Mouse (Mus musculus) heart, embryonic 13.5 days (tissue): ENCODE measurements at regions not wholly inside any gene's neighbourhood (a gene's known extent, or its start where the extent isn't known, plus 50 kb on each side); places are given as distances from the start of the nearest gene placed in this dataset.

Source experiments
- ATAC-seq: fragments of 200-750 bp; cut with Nextera tagmentation; 2 replicates; pipeline ENCODE4 v1.8.0; 2017; ENCODE audit warnings: moderate TSS enrichment; ENCODE audit not compliant: insufficient number of reproducible peaks, low FRiP score, low TSS enrichment; ENCODE audit errors: extremely low read depth
- H3K27ac ChIP-seq: fragments of 300-500 bp; sonication (generic); replicated peaks from 2 replicates; pipeline ENCODE4 v1.5.1; 2015; ENCODE audit warnings: moderate library complexity, mild to moderate bottlenecking, inconsistent platforms
- H3K27me3 ChIP-seq: fragments of 300-500 bp; sonication (generic); replicated peaks from 2 replicates; pipeline ENCODE4 v1.6.1; 2015; ENCODE audit warnings: mild to moderate bottlenecking, inconsistent platforms
- H3K36me3 ChIP-seq: fragments of 300-500 bp; sonication (generic); 2 replicates; pipeline ENCODE4 v1.6.1; 2015; ENCODE audit warnings: mild to moderate bottlenecking, inconsistent platforms
- H3K4me1 ChIP-seq: fragments of 300-500 bp; sonication (generic); 2 replicates; pipeline ENCODE4 v1.6.1; 2015; ENCODE audit warnings: inconsistent platforms
- H3K4me2 ChIP-seq: fragments of 300-500 bp; sonication (generic); 2 replicates; pipeline ENCODE4 v1.6.1; 2015; ENCODE audit warnings: inconsistent platforms, mild to moderate bottlenecking, moderate library complexity
- H3K4me3 ChIP-seq: fragments of 300-500 bp; sonication (generic); 2 replicates; pipeline ENCODE4 v1.5.1; 2015; ENCODE audit warnings: moderate library complexity, mild to moderate bottlenecking, inconsistent platforms
- H3K9ac ChIP-seq: fragments of 300-500 bp; sonication (generic); 2 replicates; pipeline ENCODE4 v1.6.1; 2015; ENCODE audit warnings: inconsistent platforms, mild to moderate bottlenecking, moderate library complexity
- H3K9me3 ChIP-seq: fragments of 300-500 bp; sonication (generic); 2 replicates; pipeline ENCODE4 v1.6.1; 2016; ENCODE audit warnings: inconsistent platforms
- WGBS: fragments of 180-500 bp; shearing (Covaris S2); methylation state at CpG from one replicate; pipeline ENCODE4 v1.1.7; 2015; ENCODE audit warnings: mixed read lengths; 5-methylcytosine and 5-hydroxymethylcytosine counted together

- whole genome bisulfite sequencing, result 28% methylated on average over 5 of the region's 5 CpGs
- Histone ChIP-seq H3K4me3 (no peak overlapping the region), H3K9me3 (no peaks in the 10 kb centered on the region), H3K27me3 (no peaks in the 10 kb centered on the region), H3K4me2 (no peak overlapping the region), H3K36me3 (no peaks in the 10 kb centered on the region), H3K9ac (no peak overlapping the region), H3K4me1 (peaks cover 38% of the 10 kb centered on the region), H3K27ac (no peak overlapping the region)
- ATAC-seq, result no peak
These were observed 279.1 kb upstream of the Spred2 start for GRCm38 (mm10) chr11:19645106-19645505.

GRCm38 (mm10) chr11:19651522-19651921, 272.7 kb upstream of the Spred2 start:
- Histone ChIP-seq H3K9me3 (no peaks in the 10 kb centered on the region), H3K27ac (peak overlapping the region; percentile 44; the same call in 1 of the 2 replicates), H3K36me3 (no peaks in the 10 kb centered on the region), H3K9ac (no peak overlapping the region), H3K4me1 (peaks cover 31% of the 10 kb centered on the region), H3K4me3 (no peak overlapping the region), H3K27me3 (no peaks in the 10 kb centered on the region), H3K4me2 (no peak overlapping the region)
- peak; percentile 34; the same call in 1 of the 2 replicates for ATAC-seq
- WGBS, result 12% methylated on average over 6 of the region's 6 CpGs

GRCm38 (mm10) chr11:19651929-19652328, 272.2 kb upstream of the Spred2 start:
- Histone ChIP-seq H3K36me3 (no peaks in the 10 kb centered on the region), H3K27ac (peak overlapping the region; percentile 44), H3K4me3 (no peak overlapping the region), H3K4me2 (no peak overlapping the region; the same call in 1 of the 2 replicates), H3K27me3 (no peaks in the 10 kb centered on the region), H3K9ac (no peak overlapping the region), H3K9me3 (no peaks in the 10 kb centered on the region), H3K4me1 (peaks cover 31% of the 10 kb centered on the region)
- no peak for ATAC-seq
- 25% methylated on average over 7 of the region's 7 CpGs for WGBS

GRCm38 (mm10) chr11:19659511-19659910, 264.7 kb upstream of the Spred2 start:
- 18% methylated on average over 4 of the region's 4 CpGs for WGBS
- H3K27ac ChIP-seq, result peak overlapping the region; percentile 65

GRCm38 (mm10) chr11:19666732-19667131, 257.4 kb upstream of the Spred2 start:
- Histone ChIP-seq H3K27me3 (no peaks in the 10 kb centered on the region; the same call in 1 of the 2 replicates), H3K9me3 (no peaks in the 10 kb centered on the region), H3K4me3 (no peak overlapping the region), H3K4me2 (no peak overlapping the region), H3K27ac (no peak overlapping the region), H3K9ac (no peak overlapping the region), H3K4me1 (peaks cover 9% of the 10 kb centered on the region; the same call in 1 of the 2 replicates), H3K36me3 (no peaks in the 10 kb centered on the region)
- ATAC-seq, result no peak
- 82% methylated on average over 4 of the region's 4 CpGs for WGBS

More at GRCm38 (mm10) chr11:19659511-19659910, 264.7 kb upstream of the Spred2 start:
- no peak for ATAC-seq
- peak overlapping the region; percentile 42 for H3K4me2 ChIP-seq
- no peak overlapping the region for H3K4me3 ChIP-seq
- no peaks in the 10 kb centered on the region for H3K9me3 ChIP-seq
- no peak overlapping the region for H3K9ac ChIP-seq
- no peaks in the 10 kb centered on the region for H3K27me3 ChIP-seq
- H3K4me1 ChIP-seq, result peaks cover 15% of the 10 kb centered on the region
- no peaks in the 10 kb centered on the region for H3K36me3 ChIP-seq

- Histone ChIP-seq H3K9ac (no peak overlapping the region), H3K4me2 (no peak overlapping the region; the same call in 1 of the 2 replicates), H3K36me3 (no peaks in the 10 kb centered on the region), H3K4me1 (peaks cover 9% of the 10 kb centered on the region; the same call in 1 of the 2 replicates), H3K27ac (no peak overlapping the region), H3K9me3 (no peaks in the 10 kb centered on the region), H3K4me3 (no peak overlapping the region), H3K27me3 (no peaks in the 10 kb centered on the region; the same call in 1 of the 2 replicates)
- 42% methylated on average over 13 of the region's 13 CpGs for WGBS
- ATAC-seq, result no peak
These were observed 253.2 kb upstream of the Spred2 start for GRCm38 (mm10) chr11:19670853-19671530.

GRCm38 (mm10) chr11:19673012-19673411, 251.2 kb upstream of the Spred2 start:
- Histone ChIP-seq H3K4me1 (peaks cover 9% of the 10 kb centered on the region; the same call in 1 of the 2 replicates), H3K4me3 (no peak overlapping the region), H3K9ac (no peak overlapping the region), H3K36me3 (no peaks in the 10 kb centered on the region), H3K4me2 (no peak overlapping the region), H3K27me3 (no peaks in the 10 kb centered on the region), H3K27ac (no peak overlapping the region), H3K9me3 (no peaks in the 10 kb centered on the region)
- ATAC-seq, result no peak
- 64% methylated on average over 1 of the region's 1 CpGs for WGBS

GRCm38 (mm10) chr11:19676514-19676913, 247.7 kb upstream of the Spred2 start:
- Histone ChIP-seq H3K9ac (no peak overlapping the region), H3K9me3 (no peaks in the 10 kb centered on the region), H3K4me1 (no peaks in the 10 kb centered on the region), H3K36me3 (no peaks in the 10 kb centered on the region), H3K4me2 (no peak overlapping the region), H3K27me3 (no peaks in the 10 kb centered on the region), H3K27ac (no peak overlapping the region), H3K4me3 (no peak overlapping the region)
- no peak for ATAC-seq
- WGBS, result 91% methylated on average over 1 of the region's 1 CpGs

DNA sequence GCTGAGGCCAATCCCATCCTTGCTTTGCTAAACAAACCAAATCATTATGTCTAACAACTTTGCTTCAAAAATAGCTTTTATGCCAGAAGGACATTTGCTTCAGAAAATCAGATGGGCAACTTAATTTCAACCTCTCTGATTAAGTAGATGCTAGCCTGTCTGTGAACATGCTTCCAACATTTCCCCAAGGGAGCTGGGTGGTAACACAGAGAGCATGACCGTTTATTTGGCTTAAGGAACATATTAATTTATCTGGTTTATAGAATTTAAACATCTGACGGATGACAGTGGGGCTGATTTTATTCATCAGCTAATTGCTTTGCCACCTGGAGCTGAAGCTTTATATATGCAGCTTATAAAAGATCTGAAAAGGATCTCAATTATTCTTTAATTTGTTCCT, 245.1 kb upstream of the Spred2 start:
- Histone ChIP-seq H3K36me3 (no peaks in the 10 kb centered on the region), H3K4me1 (no peaks in the 10 kb centered on the region), H3K27ac (no peak overlapping the region), H3K4me3 (no peak overlapping the region), H3K9ac (no peak overlapping the region), H3K27me3 (no peaks in the 10 kb centered on the region), H3K4me2 (no peak overlapping the region), H3K9me3 (peaks cover under 1% of the 10 kb centered on the region; the same call in 1 of the 2 replicates)
- 66% methylated on average over 2 of the region's 2 CpGs for WGBS
- ATAC-seq, result no peak

DNA sequence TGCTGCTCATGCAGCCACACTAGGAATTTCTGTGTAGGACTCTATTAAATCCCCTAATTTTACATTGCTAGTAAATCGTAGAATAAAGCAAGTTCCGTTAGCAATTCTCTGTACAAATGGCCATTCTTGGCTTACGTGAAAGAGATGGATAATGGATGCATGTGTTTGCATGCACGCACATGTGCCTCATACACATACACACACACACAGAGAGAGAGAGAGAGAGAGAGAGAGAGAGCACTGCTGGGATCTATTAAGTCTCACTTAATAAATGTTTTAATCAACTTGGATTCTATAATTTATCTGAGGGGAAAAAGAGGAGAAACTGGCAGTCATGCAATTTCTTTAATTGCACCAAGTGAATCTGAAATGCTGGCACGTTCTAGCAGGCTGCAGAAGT, 244.5 kb upstream of the Spred2 start:
- H3K36me3 ChIP-seq, result no peaks in the 10 kb centered on the region
- no peak for ATAC-seq
- no peaks in the 10 kb centered on the region for H3K27me3 ChIP-seq
- H3K4me1 ChIP-seq, result no peaks in the 10 kb centered on the region
- 72% methylated on average over 5 of the region's 5 CpGs for WGBS
- H3K4me2 ChIP-seq, result no peak overlapping the region
- no peak overlapping the region for H3K27ac ChIP-seq
- H3K9me3 ChIP-seq, result peaks cover 7% of the 10 kb centered on the region; the same call in 1 of the 2 replicates
- no peak overlapping the region for H3K9ac ChIP-seq
- no peak overlapping the region for H3K4me3 ChIP-seq

GRCm38 (mm10) chr11:19701198-19701597, 223.0 kb upstream of the Spred2 start:
- no peaks in the 10 kb centered on the region for H3K9me3 ChIP-seq
- H3K4me3 ChIP-seq, result no peak overlapping the region
- ATAC-seq, result no peak
- no peak overlapping the region for H3K9ac ChIP-seq
- H3K27me3 ChIP-seq, result 0 out of 2 replicates have a peak, but pooled peaks cover 7% of the 10 kb centered on the region
- 61% methylated on average over 3 of the region's 3 CpGs for whole genome bisulfite sequencing
- no peaks in the 10 kb centered on the region for H3K4me1 ChIP-seq
- no peak overlapping the region for H3K4me2 ChIP-seq
- no peaks in the 10 kb centered on the region for H3K36me3 ChIP-seq
- no peak overlapping the region for H3K27ac ChIP-seq

DNA sequence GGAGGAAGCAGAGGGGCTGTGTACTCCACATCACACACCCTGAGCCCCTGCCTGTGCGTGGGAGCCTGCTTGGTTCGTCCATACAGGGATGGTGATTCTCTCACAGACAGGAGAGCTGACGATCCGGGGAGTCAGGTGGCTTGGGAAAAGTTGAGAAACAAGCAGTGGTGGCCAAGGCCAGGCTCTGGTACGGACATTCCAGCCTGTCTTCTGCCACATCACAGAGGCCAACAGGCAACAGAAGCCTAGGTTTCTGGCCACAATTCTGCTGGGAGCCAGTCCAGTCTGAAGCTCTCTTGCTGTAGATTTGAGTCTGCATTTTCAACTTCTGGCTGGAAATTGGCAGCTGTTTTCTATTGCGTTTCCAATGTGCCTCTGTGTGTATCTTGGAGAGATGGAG, 215.4 kb upstream of the Spred2 start:
- 78% methylated on average over 6 of the region's 6 CpGs for WGBS
- no peak overlapping the region for H3K9ac ChIP-seq
- H3K27ac ChIP-seq, result no peak overlapping the region
- no peak for ATAC-seq
- no peak overlapping the region for H3K4me3 ChIP-seq
- no peaks in the 10 kb centered on the region for H3K9me3 ChIP-seq
- H3K27me3 ChIP-seq, result no peaks in the 10 kb centered on the region
- H3K4me1 ChIP-seq, result peaks cover 3% of the 10 kb centered on the region
- no peak overlapping the region for H3K4me2 ChIP-seq
- no peaks in the 10 kb centered on the region for H3K36me3 ChIP-seq
